Mouse (Mus musculus): ENCODE measurements at regions not wholly inside any gene's neighbourhood (a gene's known extent, or its start where the extent isn't known, plus 50 kb on each side); places are given as distances from the start of the nearest gene placed in this dataset.
A peak's percentile ranks its signal among the peaks of the same experiment; 100 is the strongest.

DNA sequence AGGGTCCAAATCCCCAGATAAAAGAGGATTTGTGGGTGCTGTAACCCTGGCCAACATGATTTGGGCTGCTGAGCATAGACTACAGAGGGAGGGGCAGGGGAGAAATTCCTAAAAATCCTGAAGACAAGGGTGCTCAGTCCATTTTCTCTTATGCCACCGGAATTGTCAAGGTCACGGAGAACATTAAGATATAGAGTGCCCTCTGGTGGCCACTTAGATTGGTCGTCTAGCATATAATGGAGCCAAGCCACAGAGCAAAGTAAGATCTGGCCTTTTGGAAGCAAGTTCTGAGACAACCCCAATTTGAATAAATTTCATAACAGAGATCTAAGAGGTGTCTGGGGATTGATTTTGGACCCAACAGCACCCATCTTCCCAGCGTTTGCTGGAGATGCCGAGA is 250.0 kb downstream of the Prr32 start:
- Histone ChIP-seq H3K27me3 (ENCODE audit: control insufficient read depth, insufficient read depth, low read length) (no peaks in the 10 kb centered on the region), H3K4me3 (no peak overlapping the region), H3K4me1 (ENCODE audit: control insufficient read depth, insufficient read depth, low read length) (no peaks in the 10 kb centered on the region), H3K36me3 (ENCODE audit: control insufficient read depth, insufficient read depth, low read length) (no peaks in the 10 kb centered on the region), H3K27ac (no peak overlapping the region), H3K9ac (ENCODE audit: low read depth, low read length) (no peak overlapping the region), H3K79me2 (replicated peaks; ENCODE audit: control insufficient read depth, insufficient read depth, low read length) (no peaks in the 10 kb centered on the region)
- DNase-seq: no peak
- 52% methylated on average over 5 of the region's 5 CpGs for WGBS
- intact Hi-C loops (cut with DNase I): no loop called here
- TF ChIP-seq POLR2A (IDR thresholded peaks at IDR 0.05; ENCODE audit: insufficient read depth, low read depth, low read length): no peak
- peak; percentile 50 for TF ChIP-seq CTCF (IDR thresholded peaks at IDR 0.05)
- TF ChIP-seq EP300 (IDR thresholded peaks at IDR 0.05; ENCODE audit: insufficient read depth, low read depth, low read length): no peak

Data from heart, adult 2 months (tissue).